Mouse (Mus musculus): ENCODE results near the gene Sema3d.

Sema3d gene

DNA sequence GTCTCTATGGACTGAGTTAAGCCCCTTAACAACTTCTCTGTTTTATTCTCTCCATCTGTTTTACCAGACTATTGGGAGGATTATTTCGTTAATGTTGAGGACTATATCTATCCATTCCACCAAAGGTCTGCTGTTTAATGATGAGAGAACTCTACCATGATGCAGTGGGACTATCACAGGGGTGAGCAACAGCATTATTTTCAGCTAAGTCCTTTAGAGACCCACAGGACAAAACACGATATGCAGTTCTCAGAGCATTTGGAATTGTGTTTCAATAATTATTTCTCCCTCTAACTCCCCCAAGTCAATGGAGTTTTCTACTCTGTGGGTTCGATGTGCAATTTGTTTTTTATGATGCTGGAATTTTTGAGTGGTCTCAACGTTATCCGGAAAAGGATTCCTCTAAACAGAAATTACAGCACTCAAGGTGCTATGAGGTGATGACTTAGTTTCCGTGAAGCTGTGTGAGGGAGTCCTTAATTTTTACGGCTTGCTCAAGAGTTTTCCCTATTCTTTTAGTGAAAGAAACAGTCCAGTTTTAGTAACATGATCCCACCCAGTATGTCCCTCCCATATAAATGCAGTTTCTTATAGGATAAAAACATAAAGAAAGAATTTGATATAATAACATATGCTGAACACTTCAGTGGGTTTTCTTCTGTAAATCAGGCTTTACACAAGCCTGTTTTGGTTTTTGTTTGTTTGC, 254.7 kb downstream of the Sema3d start:
- DNase-seq: no peak

Data from lung, postnatal 36 days (tissue).